Mouse (Mus musculus): Measurements from ENCODE around the gene Tenm4.

The Tenm4 gene

DNA sequence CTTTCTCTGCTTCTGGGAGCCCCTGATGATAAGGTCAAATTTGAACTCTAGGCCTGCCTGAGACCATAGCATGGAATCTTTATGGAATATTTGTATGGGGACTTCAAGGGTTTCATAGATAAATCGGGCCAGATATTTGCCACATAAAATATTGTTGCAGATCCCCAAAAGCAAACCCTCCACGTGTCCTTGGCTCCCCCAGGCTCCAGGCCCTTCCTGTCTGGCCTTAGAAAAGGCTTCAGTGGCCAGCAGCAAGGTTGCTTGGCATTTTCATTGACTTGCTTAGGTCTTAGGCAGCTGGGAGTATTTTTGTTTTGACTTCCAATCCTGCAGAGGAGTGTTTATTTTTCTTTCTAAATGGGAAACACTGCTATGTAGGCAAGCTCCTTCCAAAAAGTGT, 477.6 kb downstream of the Tenm4 start:
- DNase-seq (ENCODE audit: low read depth) = no peak

DNA sequence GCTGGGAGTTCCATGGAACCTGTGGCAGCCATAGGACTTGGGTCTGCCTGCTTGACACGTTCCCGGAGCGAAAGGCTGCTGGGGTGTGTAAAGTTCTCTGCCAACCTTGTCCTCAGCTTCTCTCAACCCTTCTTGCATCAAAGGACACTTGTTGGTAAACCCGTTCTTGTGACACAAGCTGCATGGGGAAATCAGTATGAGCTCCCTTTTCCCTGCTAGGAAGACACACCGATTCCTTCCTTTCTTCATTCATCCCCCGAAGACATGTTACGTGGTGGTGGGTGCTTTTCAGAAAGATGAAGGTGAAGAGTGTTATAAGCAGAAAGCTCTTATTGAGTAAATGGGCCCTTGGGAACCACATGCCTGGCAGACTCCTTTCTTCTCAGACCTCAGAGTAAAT, 478.1 kb downstream of the Tenm4 start:
- no peak for DNase-seq (ENCODE audit: low read depth)

DNA sequence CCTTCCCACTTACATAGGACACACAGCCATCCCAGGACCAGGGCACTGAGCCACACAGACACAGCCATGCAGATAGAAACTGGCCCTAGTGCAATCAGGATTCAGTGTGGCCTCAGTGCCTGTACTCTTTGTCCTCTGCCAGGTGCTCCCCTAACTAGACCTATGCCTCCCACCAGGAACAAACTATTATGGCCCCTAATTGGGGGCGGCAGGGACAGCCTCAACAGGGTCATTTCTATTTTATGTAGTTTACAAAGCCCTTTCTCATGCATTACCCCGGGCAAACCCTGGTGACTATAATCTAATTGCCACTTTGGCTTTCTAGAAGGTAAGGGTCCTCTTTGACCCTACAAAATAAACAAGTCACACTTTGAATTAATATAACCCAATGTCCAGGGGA, 479.4 kb downstream of the Tenm4 start:
- no peak for DNase-seq (ENCODE audit: low read depth)

- DNase-seq (ENCODE audit: low read depth) = no peak
These were observed 480.0 kb downstream of the Tenm4 start for GRCm38 (mm10) chr7:96651055-96651454.

GRCm38 (mm10) chr7:96651626-96652341, 480.7 kb downstream of the Tenm4 start:
- no peak for DNase-seq (ENCODE audit: low read depth)

GRCm38 (mm10) chr7:96652844-96653243, 481.8 kb downstream of the Tenm4 start:
- no peak for DNase-seq (ENCODE audit: low read depth)

GRCm38 (mm10) chr7:96654206-96654605, 483.2 kb downstream of the Tenm4 start:
- DNase-seq (ENCODE audit: low read depth) = no peak

- no peak for DNase-seq (ENCODE audit: low read depth)
These were observed 484.2 kb downstream of the Tenm4 start for GRCm38 (mm10) chr7:96655096-96655716.

DNA sequence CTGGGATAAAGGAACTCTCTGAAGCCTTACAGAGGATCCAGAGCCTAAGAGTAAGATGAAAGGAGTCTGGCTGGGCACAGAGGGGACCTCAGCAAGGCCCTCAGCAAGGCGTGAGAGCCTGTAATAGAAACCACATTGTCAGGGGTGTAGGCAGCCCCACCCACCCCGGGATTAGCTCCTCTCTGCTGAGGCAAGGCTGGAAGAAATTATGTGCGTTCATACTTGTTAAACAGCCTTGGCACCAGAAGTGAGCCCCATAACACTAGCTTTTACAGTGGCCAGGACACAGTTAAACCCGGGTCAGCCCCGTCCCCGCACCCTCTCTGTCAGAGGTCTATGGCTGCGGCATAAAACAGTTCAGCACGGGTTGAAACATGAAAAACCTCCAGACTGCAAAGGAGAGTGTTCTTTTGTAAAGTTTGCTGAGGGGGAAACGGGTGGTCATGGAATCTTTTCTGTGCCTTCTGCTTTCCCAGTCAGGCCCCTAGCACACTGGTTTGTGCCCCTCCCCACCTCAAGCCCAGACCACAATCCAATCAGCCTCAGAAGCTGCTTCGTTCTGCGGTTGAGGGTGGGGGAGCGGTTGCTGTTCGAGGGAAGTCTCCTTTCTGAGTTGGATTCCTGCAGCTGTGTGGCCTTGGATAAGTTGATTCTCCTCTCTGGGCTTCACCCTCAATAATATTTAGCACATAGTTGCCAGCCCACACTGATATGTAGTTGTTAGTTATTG, 486.2 kb downstream of the Tenm4 start:
- DNase-seq (ENCODE audit: low read depth) = no peak

DNA sequence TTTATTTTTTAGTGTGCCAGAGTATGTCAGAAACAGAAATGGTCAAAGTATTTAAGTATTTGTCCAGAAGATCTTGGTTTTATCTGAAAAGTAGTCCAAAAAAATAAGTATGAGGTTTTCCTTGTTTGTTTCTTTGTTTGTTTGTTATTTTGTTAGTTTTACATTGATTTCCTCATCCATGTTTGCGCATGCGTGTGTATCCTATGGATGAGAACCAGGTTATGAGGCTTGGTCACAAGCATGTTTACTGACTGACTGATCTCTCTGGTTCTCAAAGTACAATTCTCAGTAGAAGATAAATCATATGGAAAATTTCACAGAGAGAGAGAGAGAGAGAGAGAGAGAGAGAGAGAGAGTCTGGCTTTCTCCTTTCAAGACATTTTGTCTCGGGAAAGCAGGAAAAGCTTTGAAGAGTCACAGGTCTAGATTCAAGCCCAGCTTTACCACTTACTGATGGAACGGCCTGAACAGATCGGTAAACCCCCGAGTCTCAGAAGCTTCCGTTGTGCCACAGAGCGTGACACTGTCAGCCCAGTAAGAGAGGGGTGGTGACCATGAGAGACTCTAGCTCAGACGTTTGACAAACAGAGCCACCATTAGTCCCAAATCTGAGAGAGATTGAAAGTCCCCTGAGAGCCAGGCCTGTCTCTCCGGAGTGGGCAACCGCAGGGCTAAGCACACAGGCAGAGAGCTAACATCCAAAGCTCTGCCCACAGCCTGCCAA, 487.0 kb downstream of the Tenm4 start:
- no peak for DNase-seq (ENCODE audit: low read depth)

- DNase-seq (ENCODE audit: low read depth) = no peak
These were observed 489.9 kb downstream of the Tenm4 start for GRCm38 (mm10) chr7:96660907-96661306.

GRCm38 (mm10) chr7:96661352-96662169, 490.5 kb downstream of the Tenm4 start:
- DNase-seq (ENCODE audit: low read depth) = no peak

DNA sequence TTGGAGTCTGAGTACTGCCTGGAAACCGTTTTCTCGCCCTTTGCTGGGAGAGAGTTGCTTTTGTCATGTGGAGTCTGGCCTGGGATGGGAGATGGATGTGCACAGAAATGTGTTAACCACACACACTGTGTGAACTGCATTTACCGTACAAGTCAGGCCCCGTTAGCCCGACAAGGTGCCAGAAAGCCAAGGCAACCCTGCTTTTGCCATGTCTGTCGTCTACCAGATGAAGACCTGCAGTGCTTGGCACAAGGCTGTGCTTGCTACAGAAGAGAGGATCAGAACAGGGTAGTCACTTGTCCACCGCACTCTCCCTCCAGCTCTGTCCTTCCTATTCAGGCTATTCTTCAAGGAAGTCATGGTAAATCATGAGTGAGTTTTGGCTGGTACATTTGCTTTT, 492.3 kb downstream of the Tenm4 start:
- DNase-seq (ENCODE audit: low read depth) = no peak

DNA sequence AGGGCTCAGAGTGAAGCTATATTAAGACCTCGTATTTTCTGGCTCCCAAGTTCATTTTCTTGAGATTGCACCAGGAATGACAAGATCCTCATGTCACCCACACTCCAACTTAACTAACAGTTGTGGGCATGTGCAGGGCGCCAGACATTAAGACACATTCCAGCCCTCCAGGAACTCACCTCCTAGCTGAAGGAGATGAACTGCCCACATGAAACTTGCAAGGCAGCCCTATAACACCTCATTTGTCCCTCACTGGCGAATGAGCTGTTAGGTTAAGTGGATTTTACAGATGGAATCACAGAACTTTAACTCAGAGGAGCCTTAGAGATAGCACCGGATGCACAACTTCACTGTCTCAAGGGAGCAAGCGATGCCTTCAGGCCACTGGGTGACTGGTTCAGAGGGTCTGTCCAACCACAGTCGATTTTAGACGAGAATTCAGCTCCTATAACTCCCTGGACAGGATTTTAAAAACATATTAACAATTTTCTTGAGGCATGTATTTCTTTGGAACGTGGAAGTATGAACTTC, 495.4 kb downstream of the Tenm4 start:
- DNase-seq (ENCODE audit: low read depth) = no peak

GRCm38 (mm10) chr7:96667688-96668087, 496.6 kb downstream of the Tenm4 start:
- DNase-seq (ENCODE audit: low read depth) = no peak

- no peak for DNase-seq (ENCODE audit: low read depth)
These were observed 499.0 kb downstream of the Tenm4 start for GRCm38 (mm10) chr7:96670095-96670494.

DNA sequence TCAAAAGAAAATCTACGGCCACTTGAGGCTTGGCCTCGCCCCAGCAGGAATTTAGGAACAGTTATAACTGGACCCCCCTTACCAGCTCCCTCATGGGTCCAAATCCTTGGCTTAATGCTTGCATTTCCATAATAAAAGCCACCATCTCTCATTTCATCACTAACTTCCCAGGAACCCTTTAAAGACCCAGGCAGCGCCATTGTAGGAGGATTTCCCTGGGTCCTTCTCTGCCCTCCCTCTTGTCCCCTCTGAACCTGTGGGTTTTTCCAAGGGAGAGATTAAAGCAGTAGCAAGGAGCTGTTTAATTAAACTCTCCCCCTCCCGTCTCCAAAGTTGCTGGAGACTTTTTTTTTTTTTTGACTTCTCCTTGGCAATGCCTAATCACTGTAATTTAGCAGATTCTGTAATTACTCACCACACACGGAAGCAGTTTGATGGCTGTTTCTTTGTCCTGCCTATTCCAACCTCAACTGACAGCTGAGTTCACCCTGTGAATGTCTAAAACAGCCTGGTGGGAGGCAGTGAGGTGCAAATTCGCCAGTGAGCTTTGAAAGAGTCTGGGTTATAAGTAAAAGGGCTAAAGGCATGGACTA, 501.4 kb downstream of the Tenm4 start:
- DNase-seq (ENCODE audit: low read depth) = no peak

- DNase-seq (ENCODE audit: low read depth) = no peak
These were observed 506.0 kb downstream of the Tenm4 start for GRCm38 (mm10) chr7:96677082-96677481.

- no peak for DNase-seq (ENCODE audit: low read depth)
These were observed 507.2 kb downstream of the Tenm4 start for GRCm38 (mm10) chr7:96678236-96678635.

GRCm38 (mm10) chr7:96679746-96680145, 508.7 kb downstream of the Tenm4 start:
- DNase-seq (ENCODE audit: low read depth) = no peak

- DNase-seq (ENCODE audit: low read depth) = no peak
These were observed 509.4 kb downstream of the Tenm4 start for GRCm38 (mm10) chr7:96680405-96680804.

All from 416B (cell line).